26 mouse cellular contexts compared by ENCODE assay signal in genomic region chr5:102853750-102854149, GRCm38 (mm10).
DNase-seq lines count a peak whose midpoint lies in the region; ATAC-seq and TF ChIP-seq lines count a peak whose summit lies in the region.
"Had no signal": no experiment of that assay in that cellular context is flagged by ENCODE, and none has a peak within 500 bp of the region (broad histone marks: within the 10 kb centered on the region; RNA-seq: fewer than 3 reads in every experiment).

No protein-coding gene starts in this region.

- no peaks in the 10 kb centered on the region for H3K27me3 ChIP-seq in kidney, adult 2 months (replicated peaks; ENCODE audit: control insufficient read depth, insufficient read depth, low read length)
- H3K27me3 ChIP-seq in kidney, embryonic 14.5 days (ENCODE audit: control insufficient read depth, insufficient read depth, low read length) = no peaks in the 10 kb centered on the region
- H3K27me3 ChIP-seq in kidney, postnatal 0 days (ENCODE audit: insufficient read depth, low read length) = no peaks in the 10 kb centered on the region
- no peaks in the 10 kb centered on the region for H3K27me3 ChIP-seq in limb, embryonic 15.5 days
- no peaks in the 10 kb centered on the region for H3K27me3 ChIP-seq in limb, embryonic 10.5 days (ENCODE audit: low read depth, poor library complexity, severe bottlenecking)
- H3K27me3 ChIP-seq: embryonic facial prominence, embryonic 12.5 days; embryonic facial prominence, embryonic 15.5 days; heart, embryonic 12.5 days; heart, embryonic 15.5 days had no signal

- no peaks in the 10 kb centered on the region; the same call in 1 of the 2 replicates for H3K36me3 ChIP-seq in kidney, adult 2 months (ENCODE audit: control insufficient read depth, insufficient read depth, low read length)
- H3K36me3 ChIP-seq in kidney, embryonic 14.5 days (ENCODE audit: control insufficient read depth, insufficient read depth, low read length) = no peaks in the 10 kb centered on the region
- no peaks in the 10 kb centered on the region for H3K36me3 ChIP-seq in kidney, postnatal 0 days (ENCODE audit: insufficient read depth, low read length)
- H3K36me3 ChIP-seq in limb, embryonic 15.5 days = no peaks in the 10 kb centered on the region
- H3K36me3 ChIP-seq in limb, embryonic 10.5 days = no peaks in the 10 kb centered on the region
- H3K36me3 ChIP-seq: embryonic facial prominence, embryonic 12.5 days; embryonic facial prominence, embryonic 15.5 days; heart, embryonic 12.5 days; heart, embryonic 15.5 days had no signal

- no peak; the same call in 1 of the 2 replicates for TF ChIP-seq CTCF in kidney, adult 2 months (conservative IDR thresholded peaks at IDR 0.05; ENCODE audit: insufficient read depth, insufficient read length, low read depth, low read length)
- TF ChIP-seq CTCF in kidney, postnatal 0 days (IDR thresholded peaks at IDR 0.05; ENCODE audit: low read depth) = peak; percentile 35

- no peak for ATAC-seq in kidney, embryonic 14.5 days (ENCODE audit: low FRiP score, low TSS enrichment)
- no peak for ATAC-seq in kidney, postnatal 0 days (replicated peaks; ENCODE audit: low FRiP score, low read depth)
- no peak for ATAC-seq in limb, embryonic 15.5 days (ENCODE audit: insufficient number of reproducible peaks, low FRiP score, low TSS enrichment, low read depth)
- ATAC-seq: CD4-positive, CD25-positive, alpha-beta regulatory T cell, adult 4 months; forebrain, embryonic 14.5 days; forebrain, postnatal 0 days had no signal

- TF ChIP-seq POLR2A in kidney, adult 2 months (IDR thresholded peaks at IDR 0.05; ENCODE audit: low read depth, low read length) = no peak

- H3K4me3 ChIP-seq in kidney, adult 2 months (ENCODE audit: insufficient read depth, low read depth, low read length) = no peak overlapping the region
- H3K4me3 ChIP-seq in kidney, embryonic 14.5 days (ENCODE audit: low read length) = no peak overlapping the region
- H3K4me3 ChIP-seq in kidney, postnatal 0 days (replicated peaks; ENCODE audit: low read depth, low read length) = no peak overlapping the region
- no peak overlapping the region for H3K4me3 ChIP-seq in limb, embryonic 15.5 days
- no peak overlapping the region for H3K4me3 ChIP-seq in limb, embryonic 10.5 days
- H3K4me3 ChIP-seq: embryonic facial prominence, embryonic 12.5 days; embryonic facial prominence, embryonic 15.5 days; gastrocnemius, adult 2 months; heart, embryonic 12.5 days; heart, embryonic 15.5 days had no signal

- H3K9ac ChIP-seq in kidney, embryonic 14.5 days (ENCODE audit: low read depth, low read length) = no peak overlapping the region
- no peak overlapping the region for H3K9ac ChIP-seq in kidney, postnatal 0 days (ENCODE audit: low read depth, low read length)
- no peak overlapping the region for H3K9ac ChIP-seq in limb, embryonic 15.5 days
- H3K9ac ChIP-seq: embryonic facial prominence, embryonic 12.5 days; embryonic facial prominence, embryonic 15.5 days; forebrain, postnatal 0 days; heart, embryonic 12.5 days; heart, embryonic 15.5 days; hindbrain, embryonic 14.5 days had no signal

- no peak overlapping the region for H3K4me2 ChIP-seq in kidney, embryonic 14.5 days (replicated peaks; ENCODE audit: low read depth, low read length)
- no peak overlapping the region for H3K4me2 ChIP-seq in kidney, postnatal 0 days (ENCODE audit: low read length)
- H3K4me2 ChIP-seq in limb, embryonic 15.5 days = no peak overlapping the region
- H3K4me2 ChIP-seq: embryonic facial prominence, embryonic 12.5 days; embryonic facial prominence, embryonic 15.5 days; heart, embryonic 12.5 days; heart, embryonic 15.5 days; hindbrain, embryonic 14.5 days had no signal

- 29% methylated on average over 1 of the region's 1 CpGs for WGBS in kidney, adult 2 months
- WGBS in kidney, embryonic 14.5 days = 68% methylated on average over 1 of the region's 1 CpGs
- WGBS in kidney, postnatal 0 days = 82% methylated on average over 1 of the region's 1 CpGs
- WGBS in limb, embryonic 15.5 days = 72% methylated on average over 1 of the region's 1 CpGs
- 85% methylated on average over 1 of the region's 1 CpGs for WGBS in limb, embryonic 10.5 days

- H3K27ac ChIP-seq in kidney, adult 2 months (ENCODE audit: insufficient read depth, low read depth, low read length) = peak overlapping the region; percentile 13
- H3K27ac ChIP-seq in kidney, embryonic 14.5 days (ENCODE audit: low read depth, low read length) = no peak overlapping the region
- peak overlapping the region; percentile 47; the same call in 1 of the 2 replicates for H3K27ac ChIP-seq in kidney, postnatal 0 days
- H3K27ac ChIP-seq in limb, embryonic 15.5 days = 0 out of 2 replicates have a peak overlapping the region, but pooled peaks have one; percentile 6
- H3K27ac ChIP-seq in limb, embryonic 10.5 days = no peak overlapping the region
- H3K27ac ChIP-seq: embryonic facial prominence, embryonic 12.5 days; gastrocnemius, adult 2 months; heart, embryonic 15.5 days; hindbrain, embryonic 14.5 days had no signal

- H3K9me3 ChIP-seq in kidney, embryonic 14.5 days (ENCODE audit: control insufficient read depth, low read length) = no peaks in the 10 kb centered on the region
- no peaks in the 10 kb centered on the region for H3K9me3 ChIP-seq in kidney, postnatal 0 days (replicated peaks; ENCODE audit: low read length)
- H3K9me3 ChIP-seq in limb, embryonic 15.5 days = no peaks in the 10 kb centered on the region
- H3K9me3 ChIP-seq in limb, embryonic 10.5 days (replicated peaks) = no peaks in the 10 kb centered on the region
- H3K9me3 ChIP-seq: embryonic facial prominence, embryonic 12.5 days; embryonic facial prominence, embryonic 15.5 days; heart, embryonic 12.5 days; heart, embryonic 15.5 days had no signal

- H3K4me1 ChIP-seq in kidney, adult 2 months (ENCODE audit: control insufficient read depth, insufficient read depth, low read length) = peaks cover 26% of the 10 kb centered on the region
- H3K4me1 ChIP-seq in kidney, embryonic 14.5 days (ENCODE audit: control insufficient read depth, insufficient read depth, low read length) = peaks cover 3% of the 10 kb centered on the region; the same call in 1 of the 2 replicates
- 0 out of 2 replicates have a peak, but pooled peaks cover 6% of the 10 kb centered on the region for H3K4me1 ChIP-seq in kidney, postnatal 0 days (replicated peaks; ENCODE audit: insufficient read depth, low read length)
- 0 out of 2 replicates have a peak, but pooled peaks cover 4% of the 10 kb centered on the region for H3K4me1 ChIP-seq in limb, embryonic 15.5 days
- H3K4me1 ChIP-seq in limb, embryonic 10.5 days = no peaks in the 10 kb centered on the region

- no peak for DNase-seq in kidney, adult 2 months
- DNase-seq in kidney, postnatal 0 days (ENCODE audit: low spot score) = no peak
- DNase-seq in kidney, adult 18-20 months = no peak
- no peak for DNase-seq in limb, embryonic 10.5 days (ENCODE audit: low spot score)
- no peak for DNase-seq in spleen, postnatal 4 days (ENCODE audit: low spot score in 2 of 2)
- DNase-seq: adrenal gland, adult 2 months; adrenal gland, postnatal 14 days; cerebellum, adult 11 months; cerebellum, adult 2 months; cerebellum, adult 9-11 months; cerebellum, postnatal 25 days; forebrain, postnatal 0 days; gastrocnemius, adult 2 months; gastrocnemius, postnatal 14 days; heart, adult 11 months; heart, postnatal 14 days; heart, postnatal 4 days had no signal

Comparison
In these comparisons a context has a peak if more than half of its experiments do, and no peak if none do; other contexts are left out.
1. H3K27ac ChIP-seq: peak in kidney, adult 2 months (single experiment), kidney, postnatal 0 days (single experiment) and limb, embryonic 15.5 days (single experiment); none in kidney, embryonic 14.5 days (single experiment) and limb, embryonic 10.5 days (single experiment).